Mouse (Mus musculus) left cerebral cortex, adult 18-20 months (tissue): ENCODE results near the gene Cbfa2t2. TPM values are rescaled to one million over a fixed set of nuclear protein-coding genes. Genes with fewer than 3 reads are reported as not detected.
A peak's percentile ranks its signal among the peaks of the same experiment; 100 is the strongest.

Experiments
- DNase-seq, 2 experiments: peaks; one replicate each; pipeline ENCODE4 v3.0.0; 2021 to 2022; ENCODE audit warnings: low spot score in 2 of 2, mixed read lengths in 1 of 2
- long read RNA-seq, 2 experiments: library from polyadenylated mRNA; stranded (forward); transcript quantifications; one replicate each; pipeline ENCODE4 v2.0.0; 2021
- total RNA-seq, 2 experiments: library from RNA; stranded (reverse); gene quantifications; 2 replicates each; pipeline ENCODE4 v1.2.3; 2021

The Cbfa2t2 gene
- total RNA-seq = 10 to 100 TPM; 46.1 to 57.0 TPM
- long read RNA-seq, experiment 1, full-length matches to known transcripts = 21 of 41 reads
- long read RNA-seq, experiment 1, partial matches to known transcripts = 3 of 41 reads
- long read RNA-seq, experiment 1, other reads (novel, unspliced or antisense) = 17 of 41 reads
- long read RNA-seq, experiment 2, full-length matches to known transcripts = 4 of 9 reads
- long read RNA-seq, experiment 2, partial matches to known transcripts = 0 of 9 reads
- long read RNA-seq, experiment 2, other reads (novel, unspliced or antisense) = 5 of 9 reads

- DNase-seq = peak in 1 of 2 experiments; percentile 26
Observed at GRCm38 (mm10) chr2:154436458-154437190, at the start of gene Cbfa2t2. TSS of gene Cbfa2t2 (plus strand) at chr2:154436481.

- DNase-seq = no peak
Observed at GRCm38 (mm10) chr2:154390180-154390964, 45.9 kb upstream of the Cbfa2t2 start.

- DNase-seq = no peak
Observed at GRCm38 (mm10) chr2:154394602-154395001, 41.7 kb upstream of the Cbfa2t2 start.

GRCm38 (mm10) chr2:154396529-154396928 is 39.8 kb upstream of the Cbfa2t2 start:
- no peak for DNase-seq

- DNase-seq = no peak
Observed at GRCm38 (mm10) chr2:154398267-154398666, 38.0 kb upstream of the Cbfa2t2 start.

- DNase-seq = no peak
Observed at GRCm38 (mm10) chr2:154399325-154399724, 37.0 kb upstream of the Cbfa2t2 start.

- DNase-seq = no peak
Observed at GRCm38 (mm10) chr2:154401976-154402375, 34.3 kb upstream of the Cbfa2t2 start.

- DNase-seq = no peak
Observed at GRCm38 (mm10) chr2:154402811-154403210, 33.5 kb upstream of the Cbfa2t2 start.

- DNase-seq = no peak
Observed at GRCm38 (mm10) chr2:154405447-154405994, 30.8 kb upstream of the Cbfa2t2 start.

GRCm38 (mm10) chr2:154407063-154407642 is 29.1 kb upstream of the Cbfa2t2 start:
- no peak for DNase-seq

- peak; percentile 68 to 80 for DNase-seq
Observed at GRCm38 (mm10) chr2:154407643-154408445, 28.4 kb upstream of the Cbfa2t2 start, which contains the start of gene Snta1. TSS of gene Snta1 (minus strand) at chr2:154408099.

- peak; percentile 55 to 71 for DNase-seq
Observed at GRCm38 (mm10) chr2:154410355-154410754, 25.9 kb upstream of the Cbfa2t2 start.

GRCm38 (mm10) chr2:154412018-154412666 is 24.1 kb upstream of the Cbfa2t2 start:
- peak; percentile 48 to 68 for DNase-seq

GRCm38 (mm10) chr2:154417107-154417506 is 19.2 kb upstream of the Cbfa2t2 start:
- DNase-seq = peak; percentile 84 to 94

- no peak for DNase-seq
Observed at GRCm38 (mm10) chr2:154418001-154418400, 18.3 kb upstream of the Cbfa2t2 start.

GRCm38 (mm10) chr2:154419631-154420515 is 16.4 kb upstream of the Cbfa2t2 start:
- no peak for DNase-seq

- no peak for DNase-seq
Observed at GRCm38 (mm10) chr2:154420942-154421731, 15.1 kb upstream of the Cbfa2t2 start.

GRCm38 (mm10) chr2:154422181-154422580 is 14.1 kb upstream of the Cbfa2t2 start:
- no peak for DNase-seq
